Mouse (Mus musculus) heart, embryonic 13.5 days (tissue): Measurements from ENCODE around the gene Six4. TPM values are rescaled to one million over a fixed set of nuclear protein-coding genes. Genes with fewer than 3 reads are reported as not detected.
"Not testable (repeated sequence)": the region's sequence is repeated elsewhere in the genome, so short reads cannot be mapped to it uniquely, and the experiment has no call there.

Source experiments
- ATAC-seq: fragments of 200-750 bp; cut with Nextera tagmentation; 2 replicates; pipeline ENCODE4 v1.8.0; 2017; ENCODE audit warnings: moderate TSS enrichment; ENCODE audit not compliant: insufficient number of reproducible peaks, low FRiP score, low TSS enrichment; ENCODE audit errors: extremely low read depth
- H3K27ac ChIP-seq: fragments of 300-500 bp; sonication (generic); replicated peaks from 2 replicates; pipeline ENCODE4 v1.5.1; 2015; ENCODE audit warnings: moderate library complexity, mild to moderate bottlenecking, inconsistent platforms
- H3K27me3 ChIP-seq: fragments of 300-500 bp; sonication (generic); replicated peaks from 2 replicates; pipeline ENCODE4 v1.6.1; 2015; ENCODE audit warnings: mild to moderate bottlenecking, inconsistent platforms
- H3K36me3 ChIP-seq: fragments of 300-500 bp; sonication (generic); 2 replicates; pipeline ENCODE4 v1.6.1; 2015; ENCODE audit warnings: mild to moderate bottlenecking, inconsistent platforms
- H3K4me1 ChIP-seq: fragments of 300-500 bp; sonication (generic); 2 replicates; pipeline ENCODE4 v1.6.1; 2015; ENCODE audit warnings: inconsistent platforms
- H3K4me2 ChIP-seq: fragments of 300-500 bp; sonication (generic); 2 replicates; pipeline ENCODE4 v1.6.1; 2015; ENCODE audit warnings: inconsistent platforms, mild to moderate bottlenecking, moderate library complexity
- H3K4me3 ChIP-seq: fragments of 300-500 bp; sonication (generic); 2 replicates; pipeline ENCODE4 v1.5.1; 2015; ENCODE audit warnings: moderate library complexity, mild to moderate bottlenecking, inconsistent platforms
- H3K9ac ChIP-seq: fragments of 300-500 bp; sonication (generic); 2 replicates; pipeline ENCODE4 v1.6.1; 2015; ENCODE audit warnings: inconsistent platforms, mild to moderate bottlenecking, moderate library complexity
- H3K9me3 ChIP-seq: fragments of 300-500 bp; sonication (generic); 2 replicates; pipeline ENCODE4 v1.6.1; 2016; ENCODE audit warnings: inconsistent platforms
- WGBS: fragments of 180-500 bp; shearing (Covaris S2); methylation state at CpG from one replicate; pipeline ENCODE4 v1.1.7; 2015; ENCODE audit warnings: mixed read lengths; 5-methylcytosine and 5-hydroxymethylcytosine counted together
- polyA plus RNA-seq: library from polyadenylated mRNA; unstranded; fragments of >200 nt; fragmentation: Nextera tagmentation; extraction: Ambion mirVana; gene quantifications from 2 replicates; pipeline ENCODE4 v1.2.1, GENCODE M21; 2015

The Six4 gene
- polyA plus RNA-seq, 1 experiment from 2014 or later, result 1.0 TPM

- H3K36me3 ChIP-seq, result no peaks in the 10 kb centered on the region
- H3K4me3 ChIP-seq, result no peak overlapping the region
- WGBS, result 87% methylated on average over 7 of the region's 7 CpGs
- H3K9ac ChIP-seq, result no peak overlapping the region
- H3K4me1 ChIP-seq, result no peaks in the 10 kb centered on the region
- H3K27ac ChIP-seq, result no peak overlapping the region
- H3K27me3 ChIP-seq, result no peaks in the 10 kb centered on the region; the same call in 1 of the 2 replicates
- no peak overlapping the region for H3K4me2 ChIP-seq
- no peak for ATAC-seq
- no peaks in the 10 kb centered on the region for H3K9me3 ChIP-seq
Measured at GRCm38 (mm10) chr12:73087086-73087485, 26.2 kb downstream of the Six4 start.

- H3K27ac ChIP-seq, result no peak overlapping the region
- H3K4me1 ChIP-seq, result no peaks in the 10 kb centered on the region
- ATAC-seq, result no peak
- H3K4me3 ChIP-seq, result no peak overlapping the region
- H3K27me3 ChIP-seq, result no peaks in the 10 kb centered on the region; the same call in 1 of the 2 replicates
- H3K9ac ChIP-seq, result no peak overlapping the region
- H3K9me3 ChIP-seq, result no peaks in the 10 kb centered on the region
- 31% methylated on average over 11 of the region's 11 CpGs for WGBS
- H3K4me2 ChIP-seq, result no peak overlapping the region
- no peaks in the 10 kb centered on the region for H3K36me3 ChIP-seq
Measured at GRCm38 (mm10) chr12:73085739-73086630, 27.3 kb downstream of the Six4 start.

- no peaks in the 10 kb centered on the region for H3K9me3 ChIP-seq
- no peaks in the 10 kb centered on the region for H3K4me1 ChIP-seq
- no peak overlapping the region for H3K4me2 ChIP-seq
- H3K36me3 ChIP-seq, result no peaks in the 10 kb centered on the region
- H3K27me3 ChIP-seq, result no peaks in the 10 kb centered on the region; the same call in 1 of the 2 replicates
- WGBS, result 69% methylated on average over 4 of the region's 4 CpGs
- H3K9ac ChIP-seq, result no peak overlapping the region
- no peak overlapping the region for H3K27ac ChIP-seq
- no peak for ATAC-seq
- no peak overlapping the region for H3K4me3 ChIP-seq
Measured at GRCm38 (mm10) chr12:73083773-73084172, 29.5 kb downstream of the Six4 start.

- H3K9ac ChIP-seq, H3K9me3 ChIP-seq, H3K4me3 ChIP-seq, H3K27ac ChIP-seq, H3K4me2 ChIP-seq, H3K36me3 ChIP-seq, H3K27me3 ChIP-seq, H3K4me1 ChIP-seq, ATAC-seq: not testable (repeated sequence)
- WGBS, result 86% methylated on average over 4 of the region's 4 CpGs
Measured at GRCm38 (mm10) chr12:73081828-73082227, 31.4 kb downstream of the Six4 start.

GRCm38 (mm10) chr12:73060805-73061410, 52.3 kb downstream of the Six4 start:
- H3K4me3 ChIP-seq, result no peak overlapping the region
- no peak overlapping the region for H3K4me2 ChIP-seq
- H3K9ac ChIP-seq, result no peak overlapping the region
- H3K9me3 ChIP-seq, result no peaks in the 10 kb centered on the region
- no peaks in the 10 kb centered on the region for H3K36me3 ChIP-seq
- H3K27me3 ChIP-seq, result peaks cover 17% of the 10 kb centered on the region
- ATAC-seq, result no peak
- no peaks in the 10 kb centered on the region for H3K4me1 ChIP-seq
- 53% methylated on average over 9 of the region's 9 CpGs for WGBS
- H3K27ac ChIP-seq, result no peak overlapping the region

GRCm38 (mm10) chr12:73057492-73057891, 55.8 kb downstream of the Six4 start:
- H3K27ac ChIP-seq, result no peak overlapping the region
- H3K4me3 ChIP-seq, result no peak overlapping the region
- peaks cover 46% of the 10 kb centered on the region for H3K27me3 ChIP-seq
- ATAC-seq, result no peak
- no peaks in the 10 kb centered on the region for H3K36me3 ChIP-seq
- H3K9ac ChIP-seq, result no peak overlapping the region
- peaks cover 13% of the 10 kb centered on the region for H3K4me1 ChIP-seq
- WGBS, result 80% methylated on average over 6 of the region's 6 CpGs
- no peaks in the 10 kb centered on the region for H3K9me3 ChIP-seq
- H3K4me2 ChIP-seq, result no peak overlapping the region

GRCm38 (mm10) chr12:73055451-73055850, 57.8 kb downstream of the Six4 start:
- Histone ChIP-seq H3K36me3 (no peaks in the 10 kb centered on the region), H3K4me1 (peaks cover 19% of the 10 kb centered on the region), H3K9me3 (no peaks in the 10 kb centered on the region), H3K4me3 (no peak overlapping the region), H3K27ac (no peak overlapping the region), H3K4me2 (no peak overlapping the region), H3K27me3 (peaks cover 66% of the 10 kb centered on the region), H3K9ac (no peak overlapping the region)
- no peak for ATAC-seq
- WGBS, result 26% methylated on average over 5 of the region's 5 CpGs

- 31% methylated on average over 15 of the region's 15 CpGs for WGBS
- no peak overlapping the region for H3K27ac ChIP-seq
- no peaks in the 10 kb centered on the region for H3K36me3 ChIP-seq
- peak overlapping the region; percentile 79 for H3K4me2 ChIP-seq
- peaks cover 19% of the 10 kb centered on the region for H3K4me1 ChIP-seq
- H3K9me3 ChIP-seq, result no peaks in the 10 kb centered on the region
- no peak for ATAC-seq
- H3K4me3 ChIP-seq, result peak overlapping the region; percentile 62
- peaks cover 74% of the 10 kb centered on the region for H3K27me3 ChIP-seq
- H3K9ac ChIP-seq, result no peak overlapping the region
Measured at GRCm38 (mm10) chr12:73054576-73055185, 58.6 kb downstream of the Six4 start.

- Histone ChIP-seq H3K27ac (no peak within 1 kb of the TSS), H3K9ac (peak within 1 kb of the TSS; percentile 82), H3K4me2 (peak within 1 kb of the TSS; percentile 79), H3K9me3 (no peaks in the 10 kb centered on the region), H3K4me1 (peaks cover 19% of the 10 kb centered on the region), H3K36me3 (no peaks in the 10 kb centered on the region), H3K27me3 (peaks cover 83% of the 10 kb centered on the region), H3K4me3 (peak within 1 kb of the TSS; percentile 62)
- ATAC-seq, result peak; percentile 55; the same call in 1 of the 2 replicates
- WGBS, result 0% methylated on average over 41 of the region's 42 CpGs
Measured at GRCm38 (mm10) chr12:73053668-73054241, 59.5 kb downstream of the Six4 start, which contains the start of gene Six1. Six1 (minus strand) TSS chr12:73053887.

GRCm38 (mm10) chr12:73052651-73053591, 60.3 kb downstream of the Six4 start:
- H3K4me1 ChIP-seq, result peaks cover 19% of the 10 kb centered on the region
- peak overlapping the region; percentile 62 for H3K4me3 ChIP-seq
- ATAC-seq, result 0 out of 2 replicates have a peak, but pooled peaks have one; percentile 3
- no peaks in the 10 kb centered on the region for H3K9me3 ChIP-seq
- H3K4me2 ChIP-seq, result peak overlapping the region; percentile 79
- H3K27ac ChIP-seq, result no peak overlapping the region
- 11% methylated on average over 34 of the region's 34 CpGs for WGBS
- peaks cover 92% of the 10 kb centered on the region for H3K27me3 ChIP-seq
- H3K36me3 ChIP-seq, result no peaks in the 10 kb centered on the region
- peak overlapping the region; percentile 82 for H3K9ac ChIP-seq
